Mouse (Mus musculus) thymus, adult 2 months (tissue): Measurements from ENCODE around the gene Tmsb15b1. TPM values are rescaled to one million over a fixed set of nuclear protein-coding genes. Genes with fewer than 3 reads are reported as not detected.

Source experiments
- DNase-seq: peaks from one replicate; pipeline ENCODE4 v3.0.0; 2021
- H3K27ac ChIP-seq: fragments of 200-500 bp; 2 replicates; pipeline ENCODE4 v1.5.1; 2012; ENCODE audit warnings: low read length, control low read depth; ENCODE audit not compliant: control insufficient read depth, insufficient read depth
- H3K27me3 ChIP-seq: fragments of 200-500 bp; 2 replicates; pipeline ENCODE4 v1.6.1; 2012; ENCODE audit warnings: mild to moderate bottlenecking, low read length, moderate library complexity, mixed read lengths; ENCODE audit not compliant: control insufficient read depth, insufficient read depth
- H3K36me3 ChIP-seq: fragments of 200-500 bp; 2 replicates; pipeline ENCODE4 v1.6.1; 2012; ENCODE audit warnings: mild to moderate bottlenecking, low read length, moderate library complexity; ENCODE audit not compliant: control insufficient read depth, insufficient read depth
- H3K4me1 ChIP-seq: fragments of 200-500 bp; replicated peaks from 2 replicates; pipeline ENCODE4 v1.6.1; 2012; ENCODE audit warnings: low read length; ENCODE audit not compliant: control insufficient read depth, insufficient read depth
- H3K4me3 ChIP-seq: fragments of 200-500 bp; 2 replicates; pipeline ENCODE4 v1.5.1; 2012; ENCODE audit warnings: mild to moderate bottlenecking, low read length, control low read depth, moderate library complexity; ENCODE audit not compliant: control insufficient read depth, insufficient read depth
- CTCF ChIP-seq: fragments of 200-500 bp; IDR thresholded peaks from 2 replicates; pipeline ENCODE4 v1.5.1; 2012; ENCODE audit warnings: mild to moderate bottlenecking, control low read depth, low read length, moderate library complexity, borderline replicate concordance; ENCODE audit not compliant: control insufficient read depth, poor library complexity, insufficient read depth; ENCODE audit errors: extremely low read depth
- POLR2A ChIP-seq: fragments of 200-500 bp; IDR thresholded peaks from 2 replicates; pipeline ENCODE4 v1.6.1; 2012; ENCODE audit warnings: mild to moderate bottlenecking, low read length, control low read depth, moderate library complexity; ENCODE audit not compliant: control insufficient read depth, poor library complexity, insufficient read depth; ENCODE audit errors: extremely low read depth
- WGBS: fragments of 180-500 bp; shearing (Covaris S2); methylation state at CpG from one replicate; pipeline ENCODE4 v1.1.7; 2018; 5-methylcytosine and 5-hydroxymethylcytosine counted together
- polyA plus RNA-seq: library from polyadenylated mRNA; depleted of rRNA; stranded (reverse); fragments of >200 nt; gene quantifications from 2 replicates; pipeline ENCODE4 v1.2.3, GENCODE M21; 2012; rRNA removed

Gene Tmsb15b1
- 1.1 and 1.3 TPM in 2 replicates for polyA plus RNA-seq

GRCm38 (mm10) chrX:136976424-136977084 lies at the start of gene Tmsb15b1, which contains the start of gene Tmsb15l:
Gene Tmsb15b1, minus strand, starts transcription at chrX:136976874.
Gene Tmsb15l, minus strand, starts transcription at chrX:136976869.
- no peak for TF ChIP-seq CTCF
- no peak for TF ChIP-seq POLR2A
- Histone ChIP-seq H3K4me1 (peaks cover 4% of the 10 kb centered on the region; the same call in 1 of the 2 replicates), H3K4me3 (peak within 1 kb of the TSS; percentile 99), H3K27ac (no peak within 1 kb of the TSS), H3K36me3 (no peaks in the 10 kb centered on the region), H3K27me3 (no peaks in the 10 kb centered on the region)
- DNase-seq, result peak; percentile 69
- WGBS, result 6% methylated on average over 15 of the region's 15 CpGs

DNA sequence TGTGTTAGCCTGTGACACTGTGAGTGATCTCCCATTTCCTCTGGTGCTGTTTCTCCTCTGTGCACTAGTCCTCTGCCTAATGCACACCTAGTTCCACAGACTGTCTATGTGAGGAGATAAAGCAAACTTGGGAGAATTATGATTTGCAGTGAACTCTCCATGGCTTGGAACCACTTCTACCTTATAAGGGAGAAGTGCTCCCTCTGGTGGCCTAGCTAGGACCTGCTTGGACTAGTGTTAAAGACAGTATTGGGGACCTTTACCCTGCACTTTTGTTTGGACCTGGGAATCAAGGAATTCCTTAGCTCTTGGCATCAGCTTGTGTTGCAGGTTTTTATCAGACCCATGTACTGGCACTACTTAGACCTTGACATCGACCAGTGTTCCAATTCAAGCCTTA lies 42.6 kb upstream of the Tmsb15b1 start:
- WGBS, result 13% methylated on average over 1 of the region's 1 CpGs
- Histone ChIP-seq H3K4me1 (no peaks in the 10 kb centered on the region), H3K27me3 (no peaks in the 10 kb centered on the region), H3K27ac (no peak overlapping the region), H3K4me3 (no peak overlapping the region), H3K36me3 (no peaks in the 10 kb centered on the region)
- TF ChIP-seq POLR2A (no peak), CTCF (no peak)
- DNase-seq, result peak; percentile 55

- no peak overlapping the region for H3K27ac ChIP-seq
- H3K36me3 ChIP-seq, result no peaks in the 10 kb centered on the region
- H3K4me3 ChIP-seq, result no peak overlapping the region
- TF ChIP-seq CTCF, result no peak
- TF ChIP-seq POLR2A, result no peak
- 81% methylated on average over 1 of the region's 1 CpGs for WGBS
- H3K4me1 ChIP-seq, result no peaks in the 10 kb centered on the region
- no peak for DNase-seq
- H3K27me3 ChIP-seq, result no peaks in the 10 kb centered on the region
These were observed 41.0 kb upstream of the Tmsb15b1 start for GRCm38 (mm10) chrX:137017668-137018067.

GRCm38 (mm10) chrX:137015099-137015709 lies 38.5 kb upstream of the Tmsb15b1 start:
- Histone ChIP-seq H3K4me1 (no peaks in the 10 kb centered on the region), H3K27me3 (no peaks in the 10 kb centered on the region), H3K4me3 (no peak overlapping the region), H3K27ac (no peak overlapping the region), H3K36me3 (no peaks in the 10 kb centered on the region)
- 51% methylated on average over 6 of the region's 6 CpGs for WGBS
- DNase-seq, result peak; percentile 37
- TF ChIP-seq POLR2A (no peak), CTCF (no peak)

DNA sequence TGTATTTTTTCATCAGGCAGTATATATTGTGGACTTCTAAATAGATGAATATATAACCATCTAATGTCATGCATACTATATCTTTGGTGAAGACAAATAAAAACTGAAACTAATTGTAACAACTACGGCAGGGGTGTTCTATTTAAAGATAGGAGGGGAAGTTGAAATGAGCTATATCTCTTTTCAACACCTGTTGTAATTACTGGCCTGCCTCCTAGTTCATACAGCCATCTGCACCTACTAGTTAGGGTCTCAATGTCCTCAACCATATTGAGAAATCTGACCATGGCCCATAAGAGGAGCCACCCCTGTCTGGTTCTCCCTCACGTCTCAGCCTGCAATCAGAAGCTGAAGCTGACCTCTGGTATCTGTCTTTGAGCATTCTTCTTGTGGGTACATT lies 19.6 kb upstream of the Tmsb15b1 start:
- WGBS, result 49% methylated on average over 2 of the region's 2 CpGs
- DNase-seq, result no peak
- no peak overlapping the region for H3K27ac ChIP-seq
- no peaks in the 10 kb centered on the region for H3K36me3 ChIP-seq
- H3K4me1 ChIP-seq, result peaks cover 3% of the 10 kb centered on the region; the same call in 1 of the 2 replicates
- H3K27me3 ChIP-seq, result no peaks in the 10 kb centered on the region
- no peak overlapping the region for H3K4me3 ChIP-seq
- no peak for TF ChIP-seq CTCF
- no peak for TF ChIP-seq POLR2A

GRCm38 (mm10) chrX:136993641-136994040 lies 17.0 kb upstream of the Tmsb15b1 start:
- H3K4me3 ChIP-seq, result no peak overlapping the region
- H3K27ac ChIP-seq, result no peak overlapping the region
- DNase-seq, result no peak
- TF ChIP-seq CTCF (no peak), POLR2A (no peak)
- H3K4me1 ChIP-seq, result peaks cover 3% of the 10 kb centered on the region; the same call in 1 of the 2 replicates
- H3K27me3 ChIP-seq, result no peaks in the 10 kb centered on the region
- WGBS, result 57% methylated on average over 13 of the region's 14 CpGs
- H3K36me3 ChIP-seq, result no peaks in the 10 kb centered on the region

- WGBS, result 2% methylated on average over 20 of the region's 26 CpGs
- peak; percentile 61 for DNase-seq
- Histone ChIP-seq H3K4me1 (peaks cover 3% of the 10 kb centered on the region; the same call in 1 of the 2 replicates), H3K27ac (no peak within 1 kb of the TSS), H3K27me3 (no peaks in the 10 kb centered on the region), H3K4me3 (peak within 1 kb of the TSS; percentile 72), H3K36me3 (no peaks in the 10 kb centered on the region)
- no peak for TF ChIP-seq CTCF
- no peak for TF ChIP-seq POLR2A
These were observed 16.4 kb upstream of the Tmsb15b1 start, which contains the start of gene Zcchc18 for GRCm38 (mm10) chrX:136992978-136993547. Gene Zcchc18, plus strand, starts transcription at chrX:136993155.
